15 mouse cellular contexts compared by ENCODE assay signal in genomic region chr1:159745311-159745710, GRCm38 (mm10).
"Had no signal": no experiment of that assay in that cellular context is flagged by ENCODE, and none has a peak within 500 bp of the region (broad histone marks: within the 10 kb centered on the region; RNA-seq: fewer than 3 reads in every experiment).

No protein-coding gene starts in this region.

- H3K9me3 ChIP-seq: intestine, embryonic 15.5 days; limb, embryonic 13.5 days; liver, embryonic 15.5 days; megakaryocyte, embryonic 14.5 days; midbrain, embryonic 15.5 days had no signal

- H3K27me3 ChIP-seq: intestine, embryonic 15.5 days; limb, embryonic 13.5 days; liver, embryonic 15.5 days; megakaryocyte, embryonic 14.5 days; midbrain, embryonic 15.5 days had no signal

- H3K9ac ChIP-seq: intestine, embryonic 15.5 days; limb, embryonic 13.5 days; liver, embryonic 15.5 days; midbrain, embryonic 15.5 days had no signal

- H3K4me1 ChIP-seq: intestine, embryonic 15.5 days; liver, embryonic 15.5 days had no signal

- DNase-seq: kidney, adult 2 months; layer of hippocampus, adult 9-11 months; lung, adult 2 months; lung, postnatal 10 days; right cerebral cortex, postnatal 14 days; thymus, postnatal 36 days had no signal

- ATAC-seq: intestine, embryonic 15.5 days; midbrain, embryonic 15.5 days had no signal

- H3K4me2 ChIP-seq: intestine, embryonic 15.5 days; limb, embryonic 13.5 days; liver, embryonic 11.5 days; liver, embryonic 15.5 days; midbrain, embryonic 11.5 days; midbrain, embryonic 15.5 days had no signal

- H3K36me3 ChIP-seq: intestine, embryonic 15.5 days; limb, embryonic 13.5 days; liver, embryonic 15.5 days; midbrain, embryonic 15.5 days had no signal

- H3K27ac ChIP-seq: intestine, embryonic 15.5 days; kidney, postnatal 0 days; limb, embryonic 13.5 days; liver, embryonic 15.5 days; macrophage; midbrain, embryonic 15.5 days had no signal

- H3K4me3 ChIP-seq: intestine, embryonic 15.5 days; limb, embryonic 13.5 days; liver, embryonic 15.5 days; megakaryocyte, embryonic 14.5 days; midbrain, embryonic 15.5 days had no signal
